Mouse (Mus musculus) thymus, postnatal 0 days (tissue): ENCODE measurements around the gene Cul4b. TPM values are rescaled to one million over a fixed set of nuclear protein-coding genes. Genes with fewer than 3 reads are reported as not detected.
"Not testable (repeated sequence)": the region's sequence is repeated elsewhere in the genome, so short reads cannot be mapped to it uniquely, and the experiment has no call there.

Experiments
- DNase-seq: peaks from one replicate; pipeline ENCODE4 v3.0.0-alpha.2; 2015; ENCODE audit warnings: low spot score
- polyA plus RNA-seq: library from polyadenylated mRNA; unstranded; fragments of >200 nt; fragmentation: Nextera tagmentation; extraction: Ambion mirVana; gene quantifications from 2 replicates; pipeline ENCODE4 v1.2.1, GENCODE M21; 2015

Gene Cul4b
- 20.6 and 23.5 TPM in 2 replicates for polyA plus RNA-seq

DNA sequence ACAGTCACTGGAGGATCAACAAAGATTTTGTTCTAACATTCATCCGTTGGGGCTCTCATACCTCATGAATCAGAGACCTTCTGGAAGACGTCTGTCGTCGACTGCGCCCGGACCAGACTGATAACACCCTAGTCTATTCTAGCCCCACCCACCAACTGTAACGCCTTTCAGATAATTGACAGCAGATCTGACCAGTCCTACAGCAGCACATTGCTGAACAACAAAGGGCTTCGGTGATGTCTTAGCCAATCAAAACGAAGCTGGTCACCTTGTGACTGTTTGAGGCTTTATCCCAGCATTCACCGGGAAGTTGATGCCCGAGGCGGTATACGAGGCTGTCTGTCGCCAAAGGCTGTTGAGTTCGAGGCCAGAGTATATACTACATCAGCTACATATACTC lies at the start of gene Cul4b:
TSS of gene Cul4b (minus strand) at position 119 of the 400 bp plus-strand sequence.
- DNase-seq = no peak

DNA sequence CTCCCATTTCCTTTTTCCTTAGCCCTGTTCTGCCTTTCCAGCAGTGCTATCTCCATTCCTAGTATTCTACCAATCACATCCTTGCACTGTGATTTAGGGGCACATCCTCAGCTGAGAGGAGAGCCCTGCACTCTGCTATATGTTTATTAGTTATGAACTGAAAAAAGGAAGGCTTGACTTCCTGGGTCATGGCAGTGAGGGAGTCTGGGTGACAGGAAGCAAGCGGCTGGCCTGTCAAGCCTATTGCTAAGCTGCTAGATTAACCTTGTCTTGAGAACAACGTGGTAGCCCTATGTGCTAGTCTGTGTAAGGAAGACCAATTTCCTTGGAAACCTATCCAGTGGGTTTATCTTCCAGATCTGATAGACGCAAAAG lies 25.0 kb upstream of the Cul4b start:
- DNase-seq = peak; percentile 29

DNA sequence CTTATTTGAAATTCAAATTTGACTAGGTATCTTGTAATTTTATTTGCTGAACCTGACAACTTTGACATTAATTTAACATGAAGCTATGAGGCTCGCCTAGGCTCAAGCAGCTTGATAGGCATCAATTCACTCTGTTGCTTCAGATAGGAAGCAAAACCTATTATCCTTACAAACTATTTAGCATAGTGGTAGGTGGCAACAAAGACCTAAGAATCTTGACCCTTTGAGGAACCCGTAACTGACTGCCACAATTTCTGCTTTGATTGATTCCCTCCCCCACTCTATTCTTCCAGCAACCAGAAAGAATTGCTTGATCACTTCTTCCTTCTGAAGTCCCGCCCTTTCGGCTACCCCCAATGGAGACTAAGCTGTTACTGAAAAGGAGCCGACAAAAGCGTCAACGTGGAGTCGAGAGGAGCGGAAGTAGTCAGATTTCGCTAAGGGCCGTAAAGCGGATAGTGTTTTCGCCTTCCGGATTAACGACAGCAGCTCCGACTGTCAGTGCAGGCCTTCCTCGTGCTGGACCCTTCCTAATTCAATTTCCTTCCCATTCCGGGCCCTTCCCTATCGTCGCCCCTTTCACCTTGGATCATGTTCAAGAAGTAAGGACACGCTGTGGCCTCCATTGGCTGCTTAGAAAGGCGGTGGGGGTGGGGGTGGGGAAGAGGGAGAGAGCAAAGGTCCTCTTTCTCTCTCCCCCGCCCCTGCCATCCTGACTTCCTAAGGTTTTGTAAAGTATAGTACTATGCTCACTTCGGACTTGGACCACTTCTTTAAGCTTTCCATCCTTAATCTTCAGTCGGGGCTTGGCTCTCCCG lies 24.4 kb upstream of the Cul4b start, which contains the start of gene Mcts1:
TSS of gene Mcts1 (plus strand) at position 402 of the 818 bp plus-strand sequence.
- DNase-seq = peak; percentile 85

DNA sequence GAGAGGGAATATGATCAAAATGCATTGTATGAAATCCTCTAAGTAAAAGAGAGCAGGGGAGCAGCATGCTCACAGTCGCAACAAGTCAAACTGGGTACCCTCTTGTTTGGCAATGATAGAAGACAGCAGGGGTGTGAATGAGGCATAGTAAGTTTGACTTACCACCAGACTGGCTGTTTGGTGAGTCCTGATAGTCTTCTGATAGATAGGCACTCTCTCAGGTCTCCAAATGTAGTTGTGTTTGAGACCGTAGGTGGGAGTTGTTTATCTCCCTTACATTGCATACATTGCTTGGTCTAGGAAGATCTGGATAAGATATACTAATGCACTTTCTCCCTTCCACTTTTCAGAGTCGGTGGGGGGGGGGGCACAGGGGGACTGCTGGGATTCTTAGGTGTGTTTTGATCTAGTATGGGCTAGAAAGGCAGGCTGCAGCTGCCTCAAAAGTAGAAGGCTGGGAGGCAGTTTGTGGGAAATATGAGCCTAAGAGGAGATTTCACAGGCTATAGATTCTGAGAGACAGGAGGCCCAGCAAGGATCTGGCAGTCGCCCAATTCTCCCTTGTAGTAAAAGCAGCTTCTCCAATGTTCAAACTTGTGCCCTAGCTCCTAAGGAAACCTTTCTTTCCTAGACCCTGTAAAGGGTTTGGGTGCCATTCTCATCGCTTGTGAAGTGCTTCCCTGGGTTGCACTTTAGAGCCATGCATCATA lies 17.3 kb upstream of the Cul4b start:
- DNase-seq = no peak

DNA sequence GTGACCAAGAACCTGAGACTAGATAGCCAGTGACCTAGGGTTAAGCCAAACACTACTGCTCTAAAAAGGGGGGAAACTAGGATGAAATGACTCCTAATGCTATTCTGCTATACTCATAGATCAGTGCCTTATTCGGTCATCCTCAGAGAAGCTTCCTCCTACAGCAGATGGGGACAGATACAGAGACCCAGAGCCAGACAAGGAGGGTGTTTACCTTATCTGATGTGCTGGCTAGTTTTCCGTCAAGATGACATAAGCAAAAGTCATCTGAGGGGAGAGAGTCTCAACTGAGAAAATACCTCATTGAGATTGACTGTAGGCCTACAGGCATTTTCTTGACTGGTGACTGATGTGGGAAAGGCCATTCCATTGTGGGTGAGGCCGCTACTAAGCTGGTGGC lies 15.8 kb upstream of the Cul4b start:
- no peak for DNase-seq

DNA sequence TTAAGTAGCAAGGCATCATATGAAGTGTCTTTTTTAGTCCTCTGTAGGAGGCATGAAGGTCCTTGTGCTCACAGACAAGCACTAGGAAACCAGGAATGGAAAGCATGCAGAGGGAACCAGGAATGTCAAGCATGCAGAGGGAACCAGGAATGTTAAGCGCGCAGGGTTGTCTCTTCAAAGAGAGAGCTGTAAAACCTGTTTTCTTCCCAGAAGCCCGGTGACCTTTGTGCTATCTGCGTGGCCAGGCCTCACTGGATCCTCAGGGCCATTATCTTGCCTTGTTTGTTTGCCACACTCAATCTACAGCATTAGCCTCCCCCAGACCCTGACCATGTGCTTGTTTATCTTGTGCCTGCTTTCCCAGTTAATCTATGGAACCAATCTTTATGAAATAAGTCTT lies 13.8 kb upstream of the Cul4b start:
- no peak for DNase-seq

DNA sequence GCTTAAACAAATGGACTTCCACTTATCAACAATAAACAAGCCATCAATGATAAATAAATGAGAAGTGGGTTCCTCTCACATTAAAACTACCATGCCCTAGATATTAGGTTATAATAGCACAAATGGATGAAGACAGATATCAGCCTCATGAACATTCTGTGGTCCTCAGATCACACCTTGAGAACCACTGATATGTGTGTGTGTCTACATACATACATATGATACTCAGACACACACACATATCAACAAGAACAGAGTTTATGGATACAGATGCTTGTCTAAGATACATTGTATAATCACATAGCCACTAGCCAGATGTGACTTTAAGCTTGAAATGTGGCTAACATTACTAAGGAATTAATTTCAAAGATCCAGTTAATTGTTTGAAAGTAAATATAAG lies 7.3 kb upstream of the Cul4b start:
- DNase-seq = no peak

DNA sequence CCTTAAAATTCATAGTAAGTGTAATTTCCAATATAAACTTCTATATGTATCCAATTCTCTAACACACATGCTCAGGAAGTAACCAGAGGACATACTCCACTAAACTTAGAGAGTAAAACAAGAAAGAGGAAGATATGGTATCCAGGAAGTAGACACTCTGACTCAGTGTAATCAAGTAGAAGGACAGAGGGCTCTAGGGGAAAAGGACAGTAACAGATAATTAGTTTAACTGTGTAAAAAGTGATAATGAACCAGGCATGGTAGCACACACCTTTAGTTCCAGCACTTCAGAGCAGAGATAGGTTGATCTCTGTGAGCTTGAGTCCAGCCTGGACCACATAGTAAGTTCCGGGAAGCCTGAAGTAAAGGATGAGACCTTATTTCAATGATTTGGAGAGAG lies 5.1 kb upstream of the Cul4b start:
- no peak for DNase-seq

DNA sequence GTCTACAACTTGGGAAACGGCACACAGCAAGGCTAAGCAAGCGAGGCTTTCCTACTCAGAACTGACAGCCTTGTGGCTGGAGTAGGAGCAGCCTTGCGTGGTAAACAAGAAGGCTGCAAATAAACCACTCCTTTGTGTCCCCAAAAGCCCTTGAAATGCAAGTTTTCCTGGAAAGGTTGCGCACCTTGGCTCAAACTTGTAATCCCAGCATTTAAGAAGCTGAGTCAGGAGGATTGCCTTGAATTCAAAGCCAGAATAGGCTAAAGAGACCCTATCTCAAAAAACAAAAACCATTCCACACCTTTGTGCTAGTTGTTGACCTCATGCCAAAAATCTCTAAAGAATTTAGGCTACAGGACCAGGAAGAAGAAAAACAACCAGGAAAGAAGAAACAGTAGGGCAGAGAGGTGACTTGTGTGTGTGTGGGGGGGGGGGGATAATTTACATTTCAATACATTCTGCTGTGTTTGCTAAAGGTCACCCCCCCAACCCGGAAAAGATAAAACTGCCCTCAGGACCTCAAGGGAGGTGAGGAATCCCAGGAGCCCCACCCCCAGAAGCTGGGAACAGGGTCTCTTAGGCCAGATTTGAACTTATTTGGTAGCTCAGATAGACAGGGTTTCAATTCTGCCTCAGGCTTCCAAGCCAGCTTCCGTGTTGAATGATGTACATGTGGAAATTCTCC lies 9.3 kb downstream of the Cul4b start:
- DNase-seq = no peak

DNA sequence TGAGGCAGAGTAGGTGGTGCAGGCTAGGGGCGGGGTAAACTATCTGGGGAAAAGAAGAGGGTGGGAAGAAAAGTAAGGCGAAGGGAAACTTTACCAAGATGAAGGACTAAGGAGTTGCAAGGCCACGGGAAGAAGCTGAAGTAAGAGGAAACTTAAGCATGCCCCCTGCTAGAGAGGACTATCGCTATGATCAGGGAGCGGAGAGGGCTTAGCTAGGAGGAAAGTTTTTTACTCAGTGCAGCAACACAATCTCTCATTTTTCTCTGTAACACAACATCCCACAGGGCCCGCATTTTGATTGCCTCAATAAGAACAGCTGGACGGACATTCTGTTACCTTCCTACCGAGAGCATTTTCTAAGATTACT lies 10.8 kb downstream of the Cul4b start:
- no peak for DNase-seq

DNA sequence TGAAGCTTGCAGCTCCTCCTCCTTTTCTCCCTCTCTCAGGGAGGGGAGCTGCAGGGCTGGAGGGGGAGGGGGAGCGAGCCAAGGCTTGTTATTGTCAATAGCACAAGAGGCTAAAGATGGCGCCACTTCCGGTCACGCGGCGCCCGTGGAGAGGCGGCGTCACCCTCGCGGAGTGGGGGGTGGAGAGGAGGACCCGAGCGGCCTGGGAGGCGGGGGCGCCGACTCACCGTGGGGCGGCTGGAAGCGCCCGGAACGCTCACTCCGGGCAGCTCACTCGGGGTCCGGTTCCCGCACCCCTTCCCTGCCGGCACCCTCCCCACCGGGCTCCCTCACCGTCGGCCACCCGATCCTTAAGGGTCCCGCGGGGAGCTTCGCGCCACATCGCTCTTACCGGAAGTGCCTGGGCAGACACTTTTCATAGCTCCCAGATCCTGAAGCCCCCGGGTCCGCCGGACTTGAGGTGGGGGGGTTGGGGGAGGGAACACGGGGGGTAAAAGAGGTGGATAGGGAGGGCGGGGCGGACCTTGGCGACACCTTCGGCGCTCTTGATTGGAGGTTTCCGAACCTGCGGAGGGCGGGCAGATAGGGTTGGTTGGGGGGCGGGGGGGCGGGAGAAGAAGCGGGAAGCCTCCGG lies 11.3 kb downstream of the Cul4b start:
- DNase-seq = peak; percentile 73

DNA sequence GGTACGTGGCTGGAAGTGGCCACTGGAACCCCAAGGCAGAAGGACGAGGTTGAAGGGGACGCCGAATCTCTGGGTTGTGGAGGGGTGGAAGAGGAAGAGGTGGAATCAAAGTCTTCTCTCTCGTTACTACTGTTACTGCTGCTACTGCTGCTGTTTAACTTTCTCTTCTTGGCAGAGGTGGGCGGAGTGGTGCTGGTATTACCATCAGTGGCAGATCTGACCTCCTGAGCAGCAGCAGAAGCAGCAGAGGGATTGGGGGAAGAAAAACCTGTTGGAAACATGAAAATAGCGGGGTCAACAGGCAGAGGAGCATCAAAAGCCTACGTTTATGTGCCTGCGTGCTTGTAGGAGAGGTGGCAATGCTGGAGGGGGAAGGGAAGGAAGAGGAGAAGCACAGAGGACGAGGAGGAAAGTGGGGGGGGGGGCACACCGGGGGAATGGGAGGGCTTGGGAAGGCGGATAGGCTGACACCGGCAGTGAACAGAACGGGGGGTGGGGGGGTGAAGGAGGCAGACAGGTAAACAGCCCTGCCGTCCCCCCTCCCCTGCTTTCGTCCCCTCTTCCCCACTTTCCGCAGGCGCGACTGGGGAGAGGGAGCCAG lies 12.0 kb downstream of the Cul4b start:
- peak; percentile 3 for DNase-seq

DNA sequence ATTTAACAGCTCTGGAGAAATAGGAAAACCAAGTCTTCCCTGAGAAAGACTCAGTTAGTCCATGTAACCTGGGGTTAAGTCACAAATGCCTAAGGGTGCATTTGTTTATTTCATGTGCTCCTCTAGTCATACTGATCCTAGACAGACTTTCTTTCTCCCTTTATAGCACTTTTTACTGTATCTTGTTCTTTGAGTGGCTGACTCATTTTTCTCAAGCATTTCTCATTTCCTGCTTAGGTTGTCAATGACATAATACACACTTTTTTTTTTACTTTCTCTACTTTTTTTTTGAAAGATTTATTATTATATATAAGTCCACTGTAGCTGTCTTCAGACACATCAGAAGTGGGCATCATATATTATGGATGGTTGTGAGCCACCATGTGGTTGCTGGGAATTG lies 22.7 kb downstream of the Cul4b start:
- no peak for DNase-seq

DNA sequence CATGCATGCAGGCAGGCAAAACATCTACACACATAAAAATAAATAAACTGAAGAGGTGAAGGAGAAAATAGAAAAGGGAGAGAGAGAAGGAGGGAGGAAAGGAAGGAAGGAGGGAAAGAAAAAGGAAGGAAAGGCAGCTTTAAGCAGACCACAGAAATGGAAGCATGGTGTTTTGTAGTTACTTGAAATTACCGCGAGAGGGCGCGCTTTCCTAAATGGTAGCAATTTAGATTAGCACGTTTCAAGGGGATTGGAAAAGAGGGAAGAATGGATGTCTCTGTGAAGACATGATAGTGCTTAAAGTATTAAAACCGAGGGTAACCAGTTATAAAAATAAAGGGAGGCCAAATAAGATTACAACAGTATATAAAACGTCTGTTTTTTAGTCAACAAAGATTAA lies 61.4 kb downstream of the Cul4b start:
- DNase-seq = peak; percentile 23

DNA sequence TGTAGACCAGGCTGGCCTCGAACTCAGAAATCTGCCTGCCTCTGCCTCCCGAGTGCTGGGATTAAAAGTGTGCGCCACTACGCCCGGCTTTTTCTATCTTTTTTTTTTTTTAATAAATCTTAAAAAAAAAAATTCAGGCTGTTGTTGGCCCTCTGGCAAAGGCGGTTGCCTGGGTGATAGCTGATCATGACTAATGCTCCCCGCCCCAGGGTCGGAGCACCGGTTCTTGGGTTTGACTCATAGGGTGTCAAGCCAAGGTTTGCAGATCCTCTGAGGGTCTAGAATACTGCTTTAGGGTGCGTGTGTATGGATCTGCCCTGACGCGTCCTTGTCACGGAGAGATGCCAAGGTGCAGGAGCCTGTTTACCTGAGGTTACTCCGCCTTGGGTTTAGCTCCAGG lies 71.2 kb downstream of the Cul4b start:
- no peak for DNase-seq

DNA sequence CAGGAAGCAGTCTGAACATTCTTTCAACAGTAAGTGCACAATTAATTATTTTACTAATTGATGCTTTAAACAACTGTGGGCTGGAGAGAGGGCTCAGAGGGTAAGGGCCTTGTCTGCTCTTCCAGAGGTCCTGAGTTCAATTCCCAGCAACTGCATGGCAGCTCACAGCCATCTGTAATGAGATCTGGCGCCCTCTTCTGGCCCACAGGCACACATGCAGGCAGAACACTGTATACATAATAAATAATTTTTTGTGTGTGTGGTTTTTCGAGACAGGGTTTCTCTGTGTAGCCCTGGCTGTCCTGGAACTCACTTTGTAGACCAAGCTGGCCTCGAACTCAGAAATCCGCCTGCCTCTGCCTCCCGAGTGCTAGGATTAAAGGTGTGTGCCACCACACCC lies 73.8 kb downstream of the Cul4b start:
- DNase-seq = not testable (repeated sequence)

DNA sequence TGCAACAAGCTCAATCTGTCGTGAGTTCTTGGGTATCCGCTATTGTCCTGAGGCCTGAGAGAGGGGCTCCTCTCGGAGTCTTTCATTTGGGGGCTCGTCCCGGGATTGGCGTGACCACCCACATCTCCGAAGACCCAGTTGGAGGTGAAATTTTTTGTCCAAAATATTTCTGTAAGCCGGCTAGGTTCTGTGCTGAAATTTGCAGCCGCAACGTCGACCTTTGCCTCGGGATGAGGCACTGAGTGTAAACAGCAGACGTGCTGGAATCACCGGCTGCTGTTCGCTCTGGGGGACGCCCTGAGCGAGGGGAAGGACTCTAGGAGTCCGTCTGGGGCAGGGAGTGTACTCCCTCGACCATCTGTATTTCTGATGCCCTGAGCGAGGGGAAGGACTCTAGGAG lies 90.5 kb downstream of the Cul4b start:
- DNase-seq = not testable (repeated sequence)
